Mouse (Mus musculus) erythroblast, embryonic 14.5 days (primary cell): ENCODE results near the gene Il1f6.

Experiments used
- GATA1 ChIP-seq: IDR thresholded peaks from 2 replicates; pipeline ENCODE4 v1.6.1; 2012; ENCODE audit warnings: low read length, inconsistent platforms, mixed read lengths
- TAL1 ChIP-seq: IDR thresholded peaks from 3 replicates; pipeline ENCODE4 v1.6.1; 2012; ENCODE audit warnings: low read length, inconsistent platforms, mixed read lengths

GRCm38 (mm10) chr2:24187585-24187984 is 27.6 kb upstream of the Il1f6 start:
- TF ChIP-seq TAL1 = no peak
- no peak for TF ChIP-seq GATA1
